Mouse (Mus musculus): ENCODE data around the gene Catsperz.

Gene Catsperz

GRCm38 (mm10) chr19:6922901-6923735 lies 2.1 kb downstream of the Catsperz start:
- no peak for DNase-seq

GRCm38 (mm10) chr19:6921647-6922567 lies 3.3 kb downstream of the Catsperz start, which contains the start of gene Esrra:
Gene Esrra, minus strand, starts transcription at chr19:6921813.
- peak; percentile 100 for DNase-seq

GRCm38 (mm10) chr19:6920741-6921636 lies 4.2 kb downstream of the Catsperz start:
- DNase-seq = peak; percentile 58 to 66

GRCm38 (mm10) chr19:6919876-6920740 lies 5.1 kb downstream of the Catsperz start:
- DNase-seq = peak; percentile 68 to 73

GRCm38 (mm10) chr19:6919431-6919830 lies 5.7 kb downstream of the Catsperz start:
- DNase-seq = no peak

- DNase-seq = no peak
Observed at GRCm38 (mm10) chr19:6918321-6918720, 6.9 kb downstream of the Catsperz start.

- no peak for DNase-seq
Observed at GRCm38 (mm10) chr19:6916496-6916895, 8.7 kb downstream of the Catsperz start.

GRCm38 (mm10) chr19:6915276-6915675 lies 9.9 kb downstream of the Catsperz start:
- no peak for DNase-seq

GRCm38 (mm10) chr19:6914540-6914939 lies 10.6 kb downstream of the Catsperz start:
- DNase-seq = no peak

- DNase-seq = no peak
Observed at GRCm38 (mm10) chr19:6913991-6914390, 11.2 kb downstream of the Catsperz start.

GRCm38 (mm10) chr19:6913036-6913435 lies 12.1 kb downstream of the Catsperz start:
- DNase-seq = no peak

GRCm38 (mm10) chr19:6912205-6912970 lies 12.8 kb downstream of the Catsperz start:
- no peak for DNase-seq

- no peak for DNase-seq
Observed at GRCm38 (mm10) chr19:6911101-6912074, 13.8 kb downstream of the Catsperz start.

- peak in 1 of 2 experiments; percentile 56 for DNase-seq
Observed at GRCm38 (mm10) chr19:6910306-6910705, 14.9 kb downstream of the Catsperz start.

GRCm38 (mm10) chr19:6909507-6910289 lies 15.5 kb downstream of the Catsperz start, which contains the start of the genes Trmt112 and Prdx5:
Gene Trmt112, plus strand, starts transcription at chr19:6909698.
Gene Prdx5, minus strand, starts transcription at chr19:6910106.
- DNase-seq = peak; percentile 91 to 95

GRCm38 (mm10) chr19:6909021-6909420 lies 16.2 kb downstream of the Catsperz start:
- no peak for DNase-seq

- DNase-seq = peak; percentile 27 to 45
Observed at GRCm38 (mm10) chr19:6907811-6908540, 17.2 kb downstream of the Catsperz start.

GRCm38 (mm10) chr19:6907094-6907493 lies 18.1 kb downstream of the Catsperz start:
- DNase-seq = no peak

Measured in lung, adult 18-20 months (tissue).